Mouse (Mus musculus): ENCODE measurements around the gene Ambp. TPM values are rescaled to one million over a fixed set of nuclear protein-coding genes. Genes with fewer than 3 reads are reported as not detected.
A peak's percentile ranks its signal among the peaks of the same experiment; 100 is the strongest.

Gene Ambp
- not detected for total RNA-seq (2021)

DNA sequence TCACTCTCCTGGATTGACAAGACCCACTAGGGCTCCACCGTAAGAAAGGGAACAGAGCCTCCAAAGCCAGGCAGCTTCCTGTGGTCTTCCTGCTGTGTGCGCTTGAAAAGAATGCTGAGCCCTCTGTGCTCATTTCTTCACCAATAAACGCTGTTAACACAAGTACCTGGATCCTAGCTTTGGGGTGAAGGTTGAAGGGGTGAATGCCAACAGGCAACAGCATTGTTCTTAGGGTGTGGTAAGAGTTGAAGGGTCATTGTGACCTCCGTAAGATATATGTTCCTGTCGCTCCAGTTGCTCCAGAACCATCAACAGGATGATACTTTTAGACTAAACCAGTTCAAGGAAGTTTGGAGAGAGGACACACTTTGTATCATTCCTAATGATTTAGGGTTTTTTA, at the start of gene Ambp:
Ambp (minus strand) TSS at position 101 of the 400 bp plus-strand sequence.
- intact Hi-C loops (cut with DNase I): no loop called here
- no peak for DNase-seq (ENCODE audit: low spot score)

DNA sequence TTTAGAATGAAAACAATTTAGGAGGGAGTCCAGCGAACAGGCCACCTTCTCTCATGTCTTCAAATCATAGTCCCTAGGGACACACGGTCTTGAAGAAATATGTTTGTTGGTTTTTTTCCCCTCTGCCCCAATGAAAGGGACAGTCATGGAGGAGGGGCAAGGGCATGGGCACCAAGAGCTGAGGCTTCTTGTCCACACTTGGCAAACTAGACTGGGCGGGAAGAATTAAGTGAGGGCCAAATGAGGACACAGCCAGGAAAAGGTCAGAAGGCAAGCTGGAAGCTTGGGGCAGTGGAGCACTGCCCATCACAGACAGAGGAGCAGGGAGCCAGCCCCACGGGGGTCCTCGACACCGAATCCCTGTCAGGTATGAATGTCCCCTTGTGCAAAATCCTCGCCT, 49.3 kb upstream of the Ambp start:
- no peak for DNase-seq (ENCODE audit: low spot score)
- intact Hi-C loops (cut with DNase I): no loop called here

DNA sequence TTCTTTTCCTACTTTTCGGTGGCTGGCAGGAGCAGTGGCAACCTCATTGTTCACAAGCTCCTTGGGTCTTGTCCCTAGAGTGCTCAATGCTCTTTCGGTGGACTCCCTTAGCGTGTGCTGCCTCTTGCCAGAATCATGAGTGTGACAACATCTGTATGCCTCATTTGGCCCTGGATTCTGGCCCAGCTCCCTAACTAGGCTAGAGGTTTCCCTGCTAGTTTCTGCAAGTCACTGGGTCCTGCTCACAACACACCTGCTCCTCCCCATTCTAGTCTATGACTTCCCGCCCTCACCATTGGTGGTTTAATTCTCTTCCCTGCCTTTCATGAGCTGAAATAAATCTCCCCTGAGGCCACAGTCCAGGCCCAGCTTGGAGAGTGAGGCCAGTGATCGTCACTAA, 44.8 kb upstream of the Ambp start:
- intact Hi-C loops (cut with DNase I): no loop called here

DNA sequence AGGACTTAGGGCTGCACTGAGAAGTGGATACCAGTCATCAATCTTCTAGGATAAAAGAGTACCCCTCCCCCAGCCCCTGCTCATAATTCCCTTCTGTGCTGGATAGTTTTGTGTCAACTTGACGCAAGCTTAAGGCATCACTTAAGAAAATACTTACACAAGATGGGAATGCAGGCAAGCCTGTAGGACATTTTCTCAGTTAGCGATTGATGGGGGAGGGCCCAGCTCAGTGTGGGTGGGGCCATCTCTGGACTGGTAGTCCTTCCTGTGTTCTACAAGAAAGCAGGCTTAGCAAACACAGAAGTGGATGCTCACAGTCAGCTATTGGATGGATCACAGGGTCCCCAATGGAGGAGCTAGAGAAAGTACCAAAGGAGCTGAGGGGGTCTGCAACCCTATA, 39.8 kb upstream of the Ambp start:
- DNase-seq (ENCODE audit: low spot score): no peak
- intact Hi-C loops (cut with DNase I): no loop called here

More for the DNA sequence above, 44.8 kb upstream of the Ambp start:
- DNase-seq (ENCODE audit: low spot score): no peak

DNA sequence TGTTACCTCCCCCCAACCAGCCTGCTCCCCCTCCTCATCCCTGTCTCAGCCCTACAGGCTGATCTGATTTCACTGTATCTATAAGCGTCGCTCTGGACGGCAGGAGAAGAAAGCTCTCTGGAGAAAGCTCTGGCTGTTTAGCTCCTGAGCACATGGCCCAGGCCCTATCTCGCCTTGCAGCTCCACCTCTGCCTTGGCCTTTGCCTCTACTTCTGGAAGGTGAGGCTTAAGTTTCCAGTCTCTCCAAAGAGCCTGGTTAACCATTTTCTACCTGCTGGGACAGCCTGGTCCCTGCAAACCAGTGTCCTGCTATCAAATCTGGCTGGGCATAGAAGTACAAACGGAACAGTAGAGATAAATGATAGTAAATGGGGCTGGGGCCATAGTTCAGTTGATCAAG, 37.0 kb upstream of the Ambp start:
- intact Hi-C loops (cut with DNase I): no loop called here
- DNase-seq (ENCODE audit: low spot score): no peak

DNA sequence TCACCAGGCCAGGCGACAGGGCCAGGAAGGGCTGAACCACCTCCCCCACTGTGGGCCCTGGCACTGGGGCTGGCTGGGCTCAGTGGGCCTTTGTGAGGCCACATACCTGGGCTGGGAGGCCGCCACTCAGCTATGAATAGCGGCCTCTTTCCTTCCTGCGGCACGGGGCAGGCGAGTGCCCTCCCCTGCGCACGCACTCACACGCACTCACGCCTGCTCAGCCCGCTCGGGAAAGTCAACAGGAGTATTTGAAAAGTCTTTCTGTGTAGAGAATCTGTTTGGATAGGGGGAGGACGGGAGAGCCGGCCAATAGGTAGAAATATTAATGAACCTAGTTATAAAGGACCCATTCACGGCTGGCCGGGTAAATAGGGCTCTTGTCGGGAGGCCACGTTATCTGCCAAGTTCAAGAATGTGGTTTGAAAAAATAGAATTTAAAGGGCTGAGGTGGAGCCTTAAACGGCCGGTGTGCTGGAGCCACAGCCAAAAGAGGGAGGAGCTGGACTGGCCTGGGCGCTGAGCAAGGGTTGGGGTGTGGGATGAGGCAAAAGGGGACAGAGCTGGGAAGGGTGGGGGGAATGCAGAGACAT, 31.8 kb upstream of the Ambp start:
- intact Hi-C loops (cut with DNase I): no loop called here
- no peak for DNase-seq (ENCODE audit: low spot score)

DNA sequence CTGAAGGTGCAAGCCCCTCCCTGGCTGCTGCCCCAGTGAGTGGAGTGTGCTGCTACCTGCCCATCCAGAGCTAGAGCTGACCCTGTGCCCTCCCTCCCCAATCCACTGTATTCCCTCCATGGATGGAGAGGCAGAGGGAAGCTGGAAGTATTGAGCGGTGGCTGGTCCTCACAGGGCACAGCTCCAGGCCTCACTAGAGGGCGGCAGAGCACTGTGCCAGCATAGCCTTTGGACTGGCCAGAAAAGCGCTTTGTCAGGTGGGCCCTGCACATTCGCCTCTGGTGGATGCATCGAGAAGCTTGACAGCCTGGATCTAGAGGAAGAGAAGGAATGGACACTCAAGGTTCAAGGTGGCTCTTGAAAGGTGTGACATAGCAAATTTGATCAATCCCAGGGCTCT, 27.0 kb upstream of the Ambp start:
- no peak for DNase-seq (ENCODE audit: low spot score)
- intact Hi-C loops (cut with DNase I): loop anchor here (1.0 kb wide), 1 partner anchor 138 kb away; no protein-coding TSS in a partner anchor

DNA sequence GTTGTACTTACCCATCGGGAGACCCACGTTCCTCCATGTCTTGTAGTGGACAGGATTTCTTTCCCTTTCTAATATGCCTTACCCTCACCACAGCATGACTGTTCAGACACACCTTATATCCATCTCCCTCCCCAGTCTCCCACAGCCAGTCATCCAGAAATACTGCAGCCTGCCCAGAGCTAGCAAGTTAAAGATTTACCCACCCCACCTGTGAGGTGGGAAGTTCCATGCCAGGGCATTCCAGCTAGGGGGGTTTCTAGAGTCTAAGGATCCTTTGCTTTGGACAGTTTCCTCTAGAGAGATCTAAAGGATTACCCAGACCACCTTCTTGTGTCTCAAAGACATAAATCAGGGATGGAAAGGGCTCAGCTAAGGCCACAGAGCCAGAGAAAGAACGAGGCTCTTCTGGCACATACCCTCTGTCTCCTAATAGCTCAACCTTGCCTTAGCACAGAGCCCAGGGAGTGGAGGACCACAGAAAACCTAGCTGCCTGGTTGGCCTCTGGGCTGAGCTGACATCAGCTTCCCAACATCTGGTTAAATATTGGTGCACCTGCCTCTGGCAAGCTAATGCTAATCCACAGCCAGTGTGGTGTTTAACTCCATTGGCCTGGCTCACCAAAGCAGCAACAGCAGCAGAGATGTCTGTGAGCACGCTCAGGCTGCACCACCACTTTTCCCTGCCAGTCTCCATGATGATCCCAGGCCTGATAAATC, 17.5 kb upstream of the Ambp start, which contains the start of gene Kif12:
Kif12 (minus strand) TSS at position 163 of the 717 bp plus-strand sequence.
- intact Hi-C loops (cut with DNase I): no loop called here
- DNase-seq (ENCODE audit: low spot score): no peak

DNA sequence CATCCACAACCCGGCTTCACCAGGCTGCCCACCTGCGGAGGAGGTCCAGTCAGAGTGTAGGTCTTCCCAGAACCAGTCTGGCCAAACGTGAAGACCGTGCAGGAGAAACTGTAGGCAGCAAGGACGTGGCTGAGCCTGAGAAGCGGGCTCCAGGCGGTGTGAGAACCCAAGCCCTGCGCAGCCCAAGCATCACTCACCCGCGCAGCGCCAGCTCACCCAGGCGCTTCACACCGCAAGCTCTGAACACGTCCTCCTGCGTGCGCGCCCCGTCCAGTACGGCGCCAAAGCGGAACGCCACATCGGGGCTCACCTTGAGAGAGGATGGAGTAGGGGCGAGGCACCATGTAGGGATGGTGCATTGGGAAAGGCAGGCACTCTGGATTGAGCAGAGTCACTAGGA, 16.5 kb upstream of the Ambp start:
- intact Hi-C loops (cut with DNase I): no loop called here
- no peak for DNase-seq (ENCODE audit: low spot score)

DNA sequence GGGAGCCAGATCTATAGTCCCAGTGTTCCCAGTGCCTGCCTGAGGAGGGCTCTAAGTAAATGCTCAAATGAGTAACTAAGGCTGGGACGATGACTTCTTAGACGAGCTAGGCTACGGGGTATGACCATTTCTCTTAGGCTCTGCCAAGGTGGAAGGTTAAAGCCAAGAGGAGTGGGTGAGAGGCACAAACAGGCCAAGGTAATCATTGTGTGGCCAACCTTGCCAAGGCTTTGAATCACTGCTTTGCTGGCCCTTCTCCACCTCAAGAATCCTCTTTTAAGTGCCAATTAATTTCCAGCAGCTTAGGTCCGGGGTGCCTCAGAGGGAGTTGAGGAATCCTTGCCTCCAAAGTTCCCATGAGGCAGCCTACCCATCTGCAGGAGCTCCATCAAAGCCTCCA, 15.5 kb upstream of the Ambp start:
- no peak for DNase-seq (ENCODE audit: low spot score)
- intact Hi-C loops (cut with DNase I): no loop called here

DNA sequence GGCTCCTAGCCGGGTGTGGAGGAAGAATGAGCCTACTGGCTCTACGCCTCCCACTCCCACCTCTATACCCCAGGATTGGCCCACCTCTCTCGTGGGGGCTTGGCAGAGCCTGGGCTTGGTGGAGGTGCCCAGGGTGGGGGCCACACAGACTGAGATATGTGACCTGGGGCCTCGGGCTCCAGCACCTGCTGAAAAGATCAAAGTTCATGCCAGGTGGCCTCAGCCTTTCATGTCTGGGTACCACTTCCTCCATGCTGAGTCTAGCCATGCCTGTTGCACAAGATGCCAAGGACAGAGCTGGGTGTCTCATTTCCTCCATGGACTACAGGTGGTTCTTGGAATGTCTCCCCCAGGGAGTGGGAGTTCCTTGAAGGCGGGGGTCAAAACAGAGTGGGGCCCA, 11.7 kb upstream of the Ambp start:
- intact Hi-C loops (cut with DNase I): no loop called here
- DNase-seq (ENCODE audit: low spot score): no peak

DNA sequence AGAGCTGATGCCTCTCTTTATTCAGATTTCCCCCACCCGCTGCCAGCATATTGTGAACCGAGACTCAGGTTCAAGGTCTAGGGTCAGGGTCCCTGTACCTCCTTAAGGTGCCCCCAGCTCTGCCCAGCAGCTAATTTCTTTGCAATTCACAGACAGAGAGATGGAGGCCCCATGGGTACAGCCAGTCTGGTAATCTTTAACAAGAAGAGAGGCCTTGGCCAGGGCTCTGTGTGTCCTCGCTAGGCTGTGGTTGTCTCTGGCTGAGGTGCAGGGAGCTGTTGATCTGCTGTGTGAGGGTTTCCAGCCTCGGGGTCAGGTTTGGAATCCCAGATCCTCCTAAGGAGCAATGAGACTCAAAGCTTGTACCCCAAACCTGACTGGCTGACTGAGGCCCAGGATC, 11.0 kb upstream of the Ambp start:
- intact Hi-C loops (cut with DNase I): no loop called here
- no peak for DNase-seq (ENCODE audit: low spot score)

DNA sequence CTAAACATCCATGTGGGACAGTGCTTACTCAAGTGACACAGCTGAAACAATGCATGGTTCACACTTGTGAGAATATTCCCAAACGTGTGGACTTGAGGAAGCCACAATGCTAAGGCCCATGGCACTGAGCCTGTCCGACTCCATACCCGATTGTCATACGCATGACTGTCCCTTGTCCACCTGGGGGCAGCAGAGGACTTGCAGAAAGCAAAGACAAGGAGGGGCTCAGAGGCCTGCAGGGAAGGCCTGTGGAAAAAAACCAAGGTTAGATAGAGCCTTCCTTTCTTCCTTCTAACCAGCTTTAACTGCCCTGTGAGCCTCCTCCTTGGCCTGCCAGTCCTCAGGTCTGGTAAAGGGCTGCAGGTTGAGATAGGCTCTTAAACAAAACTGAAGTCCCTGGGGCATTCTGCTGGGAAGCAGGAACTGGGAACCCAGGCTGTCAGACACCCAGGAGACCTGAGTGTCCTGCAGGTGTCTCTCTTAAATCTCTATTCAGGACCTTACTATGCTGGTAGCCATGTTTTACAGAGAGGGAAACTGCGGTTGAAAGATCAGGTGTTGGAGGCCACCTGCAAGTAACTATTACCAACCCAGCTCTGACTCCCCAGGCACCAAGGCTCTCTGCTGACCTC, 4.5 kb upstream of the Ambp start:
- peak; percentile 40 for DNase-seq (ENCODE audit: low spot score)
- intact Hi-C loops (cut with DNase I): no loop called here

DNA sequence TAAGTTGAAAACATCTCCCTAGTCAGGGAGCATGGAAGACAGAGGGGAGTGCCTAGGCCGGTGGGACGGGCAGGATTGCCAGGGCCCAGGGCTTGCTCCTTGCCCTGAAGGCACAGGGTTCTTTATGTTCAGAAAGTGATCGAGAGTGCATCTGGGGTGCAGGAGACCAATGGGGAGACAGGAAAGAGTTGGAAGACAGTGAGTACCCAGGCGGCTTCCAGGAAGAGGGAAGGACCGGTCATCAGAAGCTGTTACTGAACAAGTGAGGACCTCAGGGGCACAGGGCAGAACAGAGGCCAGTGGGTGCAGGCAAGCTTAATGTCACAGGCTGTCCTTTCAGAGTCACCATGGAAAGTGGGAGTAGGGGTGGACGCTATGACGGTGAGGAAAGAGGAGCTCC, 3.6 kb upstream of the Ambp start:
- no peak for DNase-seq (ENCODE audit: low spot score)
- intact Hi-C loops (cut with DNase I): no loop called here

DNA sequence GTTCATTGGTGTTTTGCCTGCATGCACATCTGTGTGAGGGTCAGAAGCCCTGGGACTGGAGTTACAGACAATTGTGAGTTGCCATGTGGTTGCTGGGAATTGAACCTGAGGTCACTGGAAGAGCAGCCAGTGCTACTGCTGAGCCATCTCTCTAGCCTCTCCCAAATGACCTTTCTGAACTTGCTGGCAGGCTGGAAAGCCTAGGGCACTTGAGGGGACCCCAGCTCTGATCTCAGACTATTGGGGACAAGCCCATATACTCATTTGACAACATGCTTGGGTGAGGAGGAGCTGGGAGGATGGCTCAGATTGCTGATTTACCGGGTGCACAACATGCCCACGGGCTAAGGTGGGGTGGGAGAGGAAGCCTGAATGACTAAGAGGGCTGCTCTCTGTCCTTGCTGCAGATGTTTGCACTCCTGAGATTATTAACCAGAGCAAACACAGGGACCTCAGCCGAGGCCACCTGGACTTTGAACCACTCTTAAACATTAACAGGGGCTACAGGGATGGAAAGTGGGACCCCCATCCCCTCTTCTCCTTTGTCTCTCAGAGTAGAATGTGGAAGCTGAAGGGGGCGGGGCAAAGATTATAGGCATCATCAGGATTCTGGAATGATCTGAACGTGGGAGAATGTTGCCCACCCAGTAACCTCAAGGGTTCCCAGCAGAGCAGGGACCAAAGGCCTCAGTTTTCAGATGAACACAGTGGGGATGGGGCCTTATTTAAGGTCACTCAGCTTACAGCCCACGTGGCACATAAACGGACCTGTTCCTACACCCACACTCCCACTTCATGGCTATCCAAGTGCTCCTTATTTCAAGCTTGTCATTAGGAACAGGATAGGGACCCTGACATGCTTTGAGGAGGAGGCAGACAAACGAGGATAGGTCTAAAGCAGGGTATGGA, 2.4 kb upstream of the Ambp start:
- no peak for DNase-seq (ENCODE audit: low spot score)
- intact Hi-C loops (cut with DNase I): no loop called here

DNA sequence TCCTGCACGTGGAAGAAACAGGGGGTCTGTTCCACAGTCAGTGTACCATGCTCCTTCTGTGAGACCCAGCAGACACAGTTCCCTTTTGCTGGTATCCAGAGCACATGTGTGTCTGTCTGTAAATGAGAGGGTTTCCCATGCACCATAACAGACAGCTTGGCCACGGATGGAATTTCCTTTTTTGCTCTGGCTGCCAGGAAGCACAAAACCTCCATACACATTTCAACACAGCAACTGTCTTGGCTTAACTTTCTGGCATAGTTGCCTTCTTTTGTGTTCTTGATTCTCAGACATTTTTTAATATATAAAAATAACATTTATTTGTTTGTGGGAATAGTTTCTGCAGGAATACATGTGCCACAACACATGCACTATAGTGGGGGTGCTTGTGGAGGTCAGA, 997 bp upstream of the Ambp start:
- intact Hi-C loops (cut with DNase I): no loop called here
- DNase-seq (ENCODE audit: low spot score): no peak

DNA sequence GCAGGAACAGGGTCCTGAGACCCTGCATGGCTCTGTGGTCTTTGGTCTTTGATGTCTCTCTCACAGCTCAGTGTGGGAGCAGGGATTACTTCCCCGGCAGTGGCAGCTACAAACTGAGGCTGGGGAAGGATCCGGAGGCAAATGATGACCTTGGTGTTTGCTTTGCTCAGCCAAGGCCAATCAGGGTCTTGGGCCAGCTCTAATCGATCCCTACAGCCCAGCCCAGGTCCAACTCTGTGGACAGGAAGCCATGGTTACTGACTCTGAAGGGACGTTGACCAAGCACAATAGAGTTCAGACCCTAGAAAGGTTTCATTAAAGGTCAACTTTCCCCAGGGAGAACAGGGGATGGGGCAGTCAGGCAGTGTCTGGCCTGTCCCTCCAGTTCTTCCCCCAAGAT, 571 bp downstream of the Ambp start:
- no peak for DNase-seq (ENCODE audit: low spot score)
- intact Hi-C loops (cut with DNase I): no loop called here

DNA sequence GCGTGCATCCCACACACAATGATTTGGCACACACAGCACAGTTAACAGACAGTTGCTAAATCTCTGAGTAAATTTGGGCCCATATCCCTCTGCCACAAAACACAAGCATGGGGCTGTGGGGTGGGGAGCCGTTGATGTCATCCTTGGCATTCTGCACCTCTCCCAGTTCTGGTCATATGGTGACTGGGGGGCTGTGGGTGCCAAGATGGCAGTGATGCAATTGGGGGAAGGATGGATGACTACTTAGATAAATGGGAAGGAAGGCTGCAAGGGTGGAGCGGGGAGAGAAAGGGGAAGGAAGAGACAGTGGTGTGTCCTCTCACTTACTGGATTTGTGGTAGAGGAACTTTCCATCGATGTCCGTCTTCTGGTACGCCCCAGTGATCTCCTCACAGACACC, 3.5 kb downstream of the Ambp start:
- DNase-seq (ENCODE audit: low spot score): no peak
- intact Hi-C loops (cut with DNase I): no loop called here

DNA sequence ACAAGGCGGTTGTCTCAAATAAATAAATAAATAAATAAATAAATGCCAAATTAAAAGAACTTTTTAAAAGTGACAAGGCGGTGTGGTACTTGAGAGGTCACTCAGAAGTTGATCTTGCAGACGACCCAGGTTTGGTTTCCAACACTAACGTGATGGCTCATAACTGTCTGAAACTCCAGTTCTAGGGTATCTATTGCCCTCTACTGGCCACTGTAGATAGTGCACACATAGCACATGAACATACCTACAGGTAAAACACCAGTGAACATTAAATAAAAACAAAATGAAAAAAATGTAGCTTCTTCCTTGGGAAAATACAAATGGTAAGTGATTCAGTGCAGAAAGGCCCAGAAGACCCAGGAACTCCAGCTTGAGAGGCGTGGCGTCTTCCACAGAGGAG, 7.3 kb downstream of the Ambp start:
- intact Hi-C loops (cut with DNase I): no loop called here
- no peak for DNase-seq (ENCODE audit: low spot score)

DNA sequence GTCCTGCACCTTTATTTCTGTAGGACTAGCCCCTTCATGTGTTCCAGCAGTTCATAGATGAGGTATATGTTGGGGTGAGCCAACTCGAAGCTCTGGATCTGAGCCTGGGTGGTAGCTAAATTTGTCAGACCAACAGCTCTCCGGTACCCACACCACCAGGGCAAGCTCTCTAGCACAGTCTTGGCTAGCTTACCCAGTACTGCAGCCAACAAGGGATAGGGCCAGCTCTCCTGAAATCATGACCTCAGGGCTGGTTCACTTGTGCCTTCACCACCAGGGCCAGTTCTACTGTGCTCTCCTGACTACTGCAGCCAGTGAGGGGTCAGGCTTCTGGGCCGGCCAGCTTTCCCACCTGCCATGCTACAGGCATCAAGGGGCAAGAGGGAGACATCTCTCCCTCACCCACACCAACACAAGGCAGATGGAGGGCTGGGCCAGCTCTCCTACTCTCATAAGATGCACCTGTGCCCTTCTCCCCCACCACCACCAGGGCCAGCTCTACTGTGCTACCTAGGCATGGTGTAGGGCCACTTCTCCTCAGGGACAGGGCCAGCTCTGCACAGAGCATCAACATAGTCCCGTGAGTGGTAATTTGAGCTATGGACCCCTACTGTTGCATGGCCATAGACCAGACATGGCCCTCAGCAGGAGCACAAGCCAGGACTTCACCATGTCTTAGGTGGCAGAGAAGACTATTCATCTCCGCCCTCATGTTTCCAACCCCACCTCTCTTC, 24.5 kb downstream of the Ambp start:
- DNase-seq (ENCODE audit: low spot score): peak; percentile 16
- intact Hi-C loops (cut with DNase I): no loop called here
